Mouse (Mus musculus): ENCODE measurements around the gene Foxk2.

Foxk2 gene

GRCm38 (mm10) chr11:121259160-121260100, at the start of gene Foxk2:
Gene Foxk2, plus strand, starts transcription at chr11:121259990.
- DNase-seq (ENCODE audit: low read depth in 1 of 2, low spot score in 2 of 2) = peak; percentile 43 to 73

GRCm38 (mm10) chr11:121216831-121217230, 43.0 kb upstream of the Foxk2 start:
- no peak for DNase-seq (ENCODE audit: low read depth in 1 of 2, low spot score in 2 of 2)

GRCm38 (mm10) chr11:121219776-121220175, 40.0 kb upstream of the Foxk2 start:
- no peak for DNase-seq (ENCODE audit: low read depth in 1 of 2, low spot score in 2 of 2)

GRCm38 (mm10) chr11:121220771-121221170, 39.0 kb upstream of the Foxk2 start:
- DNase-seq (ENCODE audit: low read depth in 1 of 2, low spot score in 2 of 2) = no peak

- DNase-seq (ENCODE audit: low read depth in 1 of 2, low spot score in 2 of 2) = no peak
Observed at GRCm38 (mm10) chr11:121221321-121222010, 38.3 kb upstream of the Foxk2 start.

- no peak for DNase-seq (ENCODE audit: low read depth in 1 of 2, low spot score in 2 of 2)
Observed at GRCm38 (mm10) chr11:121228129-121229017, 31.4 kb upstream of the Foxk2 start.

GRCm38 (mm10) chr11:121229018-121229439, 30.8 kb upstream of the Foxk2 start, which contains the start of gene Cybc1:
Gene Cybc1, minus strand, starts transcription at chr11:121229322.
- DNase-seq (ENCODE audit: low read depth in 1 of 2, low spot score in 2 of 2) = peak; percentile 53 to 82

- DNase-seq (ENCODE audit: low read depth in 1 of 2, low spot score in 2 of 2) = no peak
Observed at GRCm38 (mm10) chr11:121231191-121231590, 28.6 kb upstream of the Foxk2 start.

- DNase-seq (ENCODE audit: low read depth in 1 of 2, low spot score in 2 of 2) = no peak
Observed at GRCm38 (mm10) chr11:121231628-121232291, 28.0 kb upstream of the Foxk2 start.

- DNase-seq (ENCODE audit: low read depth in 1 of 2, low spot score in 2 of 2) = no peak
Observed at GRCm38 (mm10) chr11:121232706-121233105, 27.1 kb upstream of the Foxk2 start.

- peak in 1 of 2 experiments; percentile 22 for DNase-seq (ENCODE audit: low read depth in 1 of 2, low spot score in 2 of 2)
Observed at GRCm38 (mm10) chr11:121235475-121236238, 24.1 kb upstream of the Foxk2 start.

GRCm38 (mm10) chr11:121236564-121237344, 23.0 kb upstream of the Foxk2 start, which contains the start of gene Narf:
Gene Narf, plus strand, starts transcription at chr11:121237253.
- peak; percentile 97 to 99 for DNase-seq (ENCODE audit: low read depth in 1 of 2, low spot score in 2 of 2)

GRCm38 (mm10) chr11:121237345-121238128, 22.3 kb upstream of the Foxk2 start:
- DNase-seq (ENCODE audit: low read depth in 1 of 2, low spot score in 2 of 2) = peak in 1 of 2 experiments; percentile 11

- no peak for DNase-seq (ENCODE audit: low read depth in 1 of 2, low spot score in 2 of 2)
Observed at GRCm38 (mm10) chr11:121239669-121240068, 20.1 kb upstream of the Foxk2 start.

GRCm38 (mm10) chr11:121250196-121250595, 9.6 kb upstream of the Foxk2 start:
- DNase-seq (ENCODE audit: low read depth in 1 of 2, low spot score in 2 of 2) = no peak

- peak in 1 of 2 experiments; percentile 3 for DNase-seq (ENCODE audit: low read depth in 1 of 2, low spot score in 2 of 2)
Observed at GRCm38 (mm10) chr11:121260211-121260906, 569 bp downstream of the Foxk2 start.

GRCm38 (mm10) chr11:121261074-121261473, 1.3 kb downstream of the Foxk2 start:
- no peak for DNase-seq (ENCODE audit: low read depth in 1 of 2, low spot score in 2 of 2)
